ENCODE assay signal across 25 mouse cellular contexts in the genomic region with DNA sequence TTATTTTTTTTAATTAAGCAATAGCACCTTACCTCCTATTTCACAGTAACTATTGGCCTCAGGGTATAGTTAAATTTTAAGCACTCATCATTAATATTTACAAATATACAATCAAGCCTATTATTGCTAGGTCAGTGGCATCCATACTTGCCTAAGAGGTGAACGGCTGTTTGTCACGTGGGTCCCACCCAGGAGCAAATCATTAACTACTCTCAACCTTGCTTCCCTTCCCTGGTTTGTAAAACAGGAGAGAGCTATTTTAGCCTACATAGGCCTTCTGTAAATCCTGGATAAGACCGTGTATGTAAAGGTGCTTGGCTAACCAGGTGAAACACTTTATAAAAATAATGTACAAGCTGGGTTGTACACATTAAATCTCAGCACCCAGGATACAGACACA. TPM values are rescaled to one million over a fixed set of nuclear protein-coding genes. Genes with fewer than 3 reads are reported as not detected.
DNase-seq lines count a peak whose midpoint lies in the region; ATAC-seq and TF ChIP-seq lines count a peak whose summit lies in the region.
"Had no signal": no experiment of that assay in that cellular context is flagged by ENCODE, and none has a peak within 500 bp of the region (broad histone marks: within the 10 kb centered on the region; RNA-seq: fewer than 3 reads in every experiment).

No protein-coding gene starts in this region.

- peaks cover 6% of the 10 kb centered on the region for H3K9me3 ChIP-seq in kidney, embryonic 15.5 days (replicated peaks)
- H3K9me3 ChIP-seq in kidney, embryonic 14.5 days (ENCODE audit: control insufficient read depth, low read length): no peaks in the 10 kb centered on the region
- 0 out of 2 replicates have a peak, but pooled peaks cover 2% of the 10 kb centered on the region for H3K9me3 ChIP-seq in stomach, postnatal 0 days (ENCODE audit: control insufficient read depth, low read length)
- H3K9me3 ChIP-seq: embryonic facial prominence, embryonic 15.5 days had no signal

- TF ChIP-seq POLR2A in kidney, adult 2 months (IDR thresholded peaks at IDR 0.05; ENCODE audit: low read depth, low read length): no peak

- no peaks in the 10 kb centered on the region for H3K27me3 ChIP-seq in kidney, adult 2 months (replicated peaks; ENCODE audit: control insufficient read depth, insufficient read depth, low read length)
- no peaks in the 10 kb centered on the region for H3K27me3 ChIP-seq in kidney, embryonic 15.5 days
- H3K27me3 ChIP-seq in kidney, embryonic 14.5 days (ENCODE audit: control insufficient read depth, insufficient read depth, low read length): no peaks in the 10 kb centered on the region
- H3K27me3 ChIP-seq in stomach, postnatal 0 days (ENCODE audit: control insufficient read depth, insufficient read depth, low read length): no peaks in the 10 kb centered on the region
- H3K27me3 ChIP-seq: embryonic facial prominence, embryonic 13.5 days; embryonic facial prominence, embryonic 15.5 days; forebrain, embryonic 12.5 days had no signal

- no peaks in the 10 kb centered on the region for H3K36me3 ChIP-seq in kidney, adult 2 months (ENCODE audit: control insufficient read depth, insufficient read depth, low read length)
- no peaks in the 10 kb centered on the region for H3K36me3 ChIP-seq in kidney, embryonic 15.5 days
- no peaks in the 10 kb centered on the region for H3K36me3 ChIP-seq in kidney, embryonic 14.5 days (ENCODE audit: control insufficient read depth, insufficient read depth, low read length)
- H3K36me3 ChIP-seq in stomach, postnatal 0 days (ENCODE audit: control insufficient read depth, insufficient read depth, low read length): no peaks in the 10 kb centered on the region
- H3K36me3 ChIP-seq: embryonic facial prominence, embryonic 13.5 days; embryonic facial prominence, embryonic 15.5 days; forebrain, embryonic 10.5 days; forebrain, embryonic 12.5 days had no signal

- H3K4me3 ChIP-seq in kidney, adult 2 months (ENCODE audit: insufficient read depth, low read depth, low read length): no peak overlapping the region
- H3K4me3 ChIP-seq in kidney, embryonic 15.5 days (replicated peaks): no peak overlapping the region
- no peak overlapping the region for H3K4me3 ChIP-seq in kidney, embryonic 14.5 days (ENCODE audit: low read length)
- no peak overlapping the region for H3K4me3 ChIP-seq in stomach, postnatal 0 days (ENCODE audit: low read depth, low read length)
- H3K4me3 ChIP-seq: embryonic facial prominence, embryonic 13.5 days; embryonic facial prominence, embryonic 15.5 days; erythroblast, embryonic 14.5 days; forebrain, embryonic 10.5 days; forebrain, embryonic 12.5 days had no signal

- no peak for TF ChIP-seq EP300 in stomach, postnatal 0 days (optimal IDR thresholded peaks at IDR 0.05)

- WGBS in kidney, adult 2 months: 35% methylated on average over 3 of the region's 3 CpGs
- 67% methylated on average over 3 of the region's 3 CpGs for WGBS in kidney, embryonic 15.5 days
- WGBS in kidney, embryonic 14.5 days: 74% methylated on average over 3 of the region's 3 CpGs
- WGBS in stomach, postnatal 0 days: 60% methylated on average over 3 of the region's 3 CpGs

- H3K4me1 ChIP-seq in kidney, adult 2 months (ENCODE audit: control insufficient read depth, insufficient read depth, low read length): 0 out of 2 replicates have a peak, but pooled peaks cover 3% of the 10 kb centered on the region
- H3K4me1 ChIP-seq in kidney, embryonic 15.5 days: no peaks in the 10 kb centered on the region
- H3K4me1 ChIP-seq in kidney, embryonic 14.5 days (ENCODE audit: control insufficient read depth, insufficient read depth, low read length): no peaks in the 10 kb centered on the region
- H3K4me1 ChIP-seq in stomach, postnatal 0 days (replicated peaks; ENCODE audit: control insufficient read depth, insufficient read depth): no peaks in the 10 kb centered on the region
- H3K4me1 ChIP-seq: embryonic facial prominence, embryonic 13.5 days; embryonic facial prominence, embryonic 15.5 days; forebrain, embryonic 10.5 days; forebrain, embryonic 12.5 days had no signal

- no peak overlapping the region for H3K4me2 ChIP-seq in kidney, embryonic 15.5 days
- H3K4me2 ChIP-seq in kidney, embryonic 14.5 days (replicated peaks; ENCODE audit: low read depth, low read length): no peak overlapping the region
- H3K4me2 ChIP-seq in stomach, postnatal 0 days (replicated peaks; ENCODE audit: low read depth): no peak overlapping the region
- H3K4me2 ChIP-seq: embryonic facial prominence, embryonic 13.5 days; embryonic facial prominence, embryonic 15.5 days; forebrain, embryonic 12.5 days had no signal

- ATAC-seq in kidney, embryonic 15.5 days (replicated peaks; ENCODE audit: low FRiP score): 0 out of 2 replicates have a peak, but pooled peaks have one; percentile 52
- no peak for ATAC-seq in kidney, embryonic 14.5 days (ENCODE audit: low FRiP score, low TSS enrichment)
- ATAC-seq in stomach, postnatal 0 days (ENCODE audit: low FRiP score, low TSS enrichment): 0 out of 2 replicates have a peak, but pooled peaks have one; percentile 8
- ATAC-seq: forebrain, embryonic 14.5 days had no signal

- DNase-seq in kidney, adult 2 months: peak; percentile 60
- DNase-seq in kidney, postnatal 14 days: no peak
- peak; percentile 22 for DNase-seq in stomach, postnatal 0 days (ENCODE audit: low spot score)
- DNase-seq in yolk sac, embryonic 10.5 days (ENCODE audit: low spot score): no peak
- DNase-seq: adrenal gland, adult 2 months; adrenal gland, postnatal 10 days; adrenal gland, postnatal 25 days; cerebellum, adult 11 months; cerebellum, adult 18-20 months; cerebellum, adult 8-10 months; cerebellum, adult 9-11 months; cerebellum, postnatal 14 days; cerebellum, postnatal 36 days; embryo, embryonic 11 days had no signal

- H3K9ac ChIP-seq in kidney, embryonic 15.5 days: no peak overlapping the region
- no peak overlapping the region for H3K9ac ChIP-seq in kidney, embryonic 14.5 days (ENCODE audit: low read depth, low read length)
- H3K9ac ChIP-seq in stomach, postnatal 0 days (ENCODE audit: low read length): no peak overlapping the region
- H3K9ac ChIP-seq: embryonic facial prominence, embryonic 13.5 days; embryonic facial prominence, embryonic 15.5 days; forebrain, embryonic 12.5 days had no signal

- H3K27ac ChIP-seq in kidney, adult 2 months (ENCODE audit: insufficient read depth, low read depth, low read length): no peak overlapping the region
- H3K27ac ChIP-seq in kidney, embryonic 15.5 days: no peak overlapping the region
- H3K27ac ChIP-seq in kidney, embryonic 14.5 days (ENCODE audit: low read depth, low read length): no peak overlapping the region
- H3K27ac ChIP-seq in stomach, postnatal 0 days (replicated peaks): no peak overlapping the region
- H3K27ac ChIP-seq: embryonic facial prominence, embryonic 13.5 days; embryonic facial prominence, embryonic 15.5 days; forebrain, embryonic 10.5 days; forebrain, embryonic 12.5 days had no signal

- TF ChIP-seq CTCF in kidney, adult 2 months (conservative IDR thresholded peaks at IDR 0.05; ENCODE audit: insufficient read depth, insufficient read length, low read depth, low read length): no peak
- no peak for TF ChIP-seq CTCF in stomach, postnatal 0 days (IDR thresholded peaks at IDR 0.05; ENCODE audit: low read depth)

RNA-seq across cellular contexts. Expression of a gene that starts 35.6 kb away (rescaled TPM):
- polyA plus RNA-seq in kidney, adult 2 months (2012; rRNA removed): 0.04 TPM in 1 of 2 replicates, not detected in the other
- polyA plus RNA-seq in kidney, embryonic 15.5 days (2015; fragmentation: Nextera tagmentation; extraction: Ambion mirVana): not detected in 2 replicates
- polyA plus RNA-seq in kidney, embryonic 14.5 days (2014; fragmentation: Nextera tagmentation; extraction: Ambion mirVana): not detected in 2 replicates
- polyA plus RNA-seq in stomach, postnatal 0 days (2015; fragmentation: Nextera tagmentation; extraction: Ambion mirVana): not detected in 2 replicates
- polyA plus RNA-seq: adrenal gland, adult 2 months; brain, embryonic 14.5 days; C2C12; embryonic facial prominence, embryonic 11.5 days; embryonic facial prominence, embryonic 13.5 days; embryonic facial prominence, embryonic 15.5 days; erythroblast, embryonic 14.5 days; forebrain, embryonic 10.5 days; forebrain, embryonic 12.5 days; forebrain, embryonic 14.5 days had no signal

RNA-seq across cellular contexts. Expression of a gene that starts 43.0 kb away (rescaled TPM):
- 5.6 and 8.2 TPM in 2 replicates for polyA plus RNA-seq in kidney, adult 2 months (2012; rRNA removed)
- polyA plus RNA-seq in kidney, embryonic 15.5 days (2015; fragmentation: Nextera tagmentation; extraction: Ambion mirVana): 41.7 and 45.2 TPM in 2 replicates
- polyA plus RNA-seq in kidney, embryonic 14.5 days (2014; fragmentation: Nextera tagmentation; extraction: Ambion mirVana): 28.0 and 28.3 TPM in 2 replicates
- polyA plus RNA-seq in stomach, postnatal 0 days (2015; fragmentation: Nextera tagmentation; extraction: Ambion mirVana): 54.4 and 63.6 TPM in 2 replicates
- polyA plus RNA-seq: erythroblast, embryonic 14.5 days had no signal

Comparison
In these comparisons a context has a peak if more than half of its experiments do, and no peak if none do; other contexts are left out.
1. DNase-seq: peak in kidney, adult 2 months (single experiment) and stomach, postnatal 0 days (single experiment); none in kidney, postnatal 14 days (single experiment) and yolk sac, embryonic 10.5 days (single experiment).